Mouse (Mus musculus) c-Kit-positive CD71-negative TER-119-negative erythroid progenitor cells, embryonic 14.5 days (primary cell): ENCODE data around the gene Tacc2.
"Not testable (repeated sequence)": the region's sequence is repeated elsewhere in the genome, so short reads cannot be mapped to it uniquely, and the experiment has no call there.

ENCODE experiments used
- DNase-seq: peaks from one replicate; pipeline ENCODE4 v3.0.0-alpha.2; 2013; ENCODE audit warnings: low read depth

The Tacc2 gene

GRCm38 (mm10) chr7:130577388-130578003 lies at the start of gene Tacc2:
Tacc2 (plus strand) TSS chr7:130577438.
- no peak for DNase-seq

- DNase-seq = not testable (repeated sequence)
Observed at GRCm38 (mm10) chr7:130531138-130531537, 46.1 kb upstream of the Tacc2 start.

- DNase-seq = peak; percentile 92
Observed at GRCm38 (mm10) chr7:130533316-130534260, 43.6 kb upstream of the Tacc2 start.

GRCm38 (mm10) chr7:130535174-130535573 lies 42.1 kb upstream of the Tacc2 start:
- DNase-seq = no peak

- no peak for DNase-seq
Observed at GRCm38 (mm10) chr7:130537068-130537467, 40.2 kb upstream of the Tacc2 start.

GRCm38 (mm10) chr7:130540176-130540575 lies 37.1 kb upstream of the Tacc2 start:
- DNase-seq = no peak

- DNase-seq = no peak
Observed at GRCm38 (mm10) chr7:130543181-130543580, 34.1 kb upstream of the Tacc2 start.

GRCm38 (mm10) chr7:130545401-130545800 lies 31.8 kb upstream of the Tacc2 start:
- DNase-seq = no peak

- DNase-seq = no peak
Observed at GRCm38 (mm10) chr7:130545893-130546292, 31.3 kb upstream of the Tacc2 start.

- DNase-seq = no peak
Observed at GRCm38 (mm10) chr7:130546421-130546790, 30.8 kb upstream of the Tacc2 start.

- DNase-seq = peak; percentile 89
Observed at GRCm38 (mm10) chr7:130546791-130547484, 30.3 kb upstream of the Tacc2 start.

- no peak for DNase-seq
Observed at GRCm38 (mm10) chr7:130547635-130548175, 29.5 kb upstream of the Tacc2 start.

GRCm38 (mm10) chr7:130552780-130553179 lies 24.5 kb upstream of the Tacc2 start:
- no peak for DNase-seq

GRCm38 (mm10) chr7:130553321-130553720 lies 23.9 kb upstream of the Tacc2 start:
- DNase-seq = no peak

GRCm38 (mm10) chr7:130555597-130555996 lies 21.6 kb upstream of the Tacc2 start:
- no peak for DNase-seq

GRCm38 (mm10) chr7:130558592-130558991 lies 18.6 kb upstream of the Tacc2 start:
- no peak for DNase-seq

GRCm38 (mm10) chr7:130560933-130561332 lies 16.3 kb upstream of the Tacc2 start:
- no peak for DNase-seq

- no peak for DNase-seq
Observed at GRCm38 (mm10) chr7:130563276-130563675, 14.0 kb upstream of the Tacc2 start.

GRCm38 (mm10) chr7:130563880-130564279 lies 13.4 kb upstream of the Tacc2 start:
- no peak for DNase-seq

GRCm38 (mm10) chr7:130564596-130564995 lies 12.6 kb upstream of the Tacc2 start:
- DNase-seq = no peak

- no peak for DNase-seq
Observed at GRCm38 (mm10) chr7:130568783-130569436, 8.3 kb upstream of the Tacc2 start.

GRCm38 (mm10) chr7:130570472-130570871 lies 6.8 kb upstream of the Tacc2 start:
- no peak for DNase-seq
